Mouse (Mus musculus) liver, adult (tissue): ENCODE data around the gene Ddb2.

Experiments
- GATA4 ChIP-seq: IDR thresholded peaks from 2 replicates; pipeline ENCODE4 v1.6.1; 2014; ENCODE audit warnings: mild to moderate bottlenecking, low read length; ENCODE audit not compliant: insufficient replicate concordance

The Ddb2 gene

DNA sequence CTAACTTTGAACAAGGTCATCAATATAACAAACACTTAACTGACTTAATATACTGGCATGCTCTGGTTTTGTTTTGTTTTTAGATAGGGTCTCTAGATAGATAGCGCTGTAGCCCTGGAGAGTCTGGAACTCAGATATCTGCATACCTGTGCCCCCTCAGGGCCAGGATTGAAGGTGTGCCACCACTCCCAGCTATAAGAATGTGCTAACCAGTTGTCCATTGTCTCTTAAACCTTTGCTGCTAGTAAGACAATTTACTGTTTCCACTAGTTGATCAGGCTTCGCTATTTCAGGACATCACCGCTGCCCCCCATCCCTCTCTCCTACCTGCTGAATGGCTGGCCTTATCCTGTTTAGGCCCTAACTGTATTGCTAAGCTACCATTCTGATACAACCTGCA, 16.3 kb downstream of the Ddb2 start:
- TF ChIP-seq GATA4: no peak

DNA sequence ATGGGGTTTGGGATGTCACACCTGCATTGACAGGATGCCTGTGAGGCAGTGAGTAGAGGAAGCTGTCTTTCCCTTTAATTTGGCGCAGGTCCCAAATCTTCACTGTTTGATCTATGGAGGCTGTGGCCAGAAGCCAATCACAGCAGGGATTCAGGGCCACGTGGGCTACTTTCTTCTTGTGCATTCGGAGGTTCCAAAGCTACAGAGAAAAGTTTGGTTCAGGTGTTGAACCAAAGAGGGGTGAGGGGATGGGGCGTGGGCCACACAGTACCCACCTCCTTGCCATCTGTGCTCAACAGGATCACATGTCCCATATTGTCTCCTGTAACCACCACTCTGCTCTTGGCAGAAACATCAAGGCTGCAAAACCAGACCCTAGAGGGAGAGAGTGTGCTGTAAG, 19.8 kb downstream of the Ddb2 start:
- TF ChIP-seq GATA4: no peak

DNA sequence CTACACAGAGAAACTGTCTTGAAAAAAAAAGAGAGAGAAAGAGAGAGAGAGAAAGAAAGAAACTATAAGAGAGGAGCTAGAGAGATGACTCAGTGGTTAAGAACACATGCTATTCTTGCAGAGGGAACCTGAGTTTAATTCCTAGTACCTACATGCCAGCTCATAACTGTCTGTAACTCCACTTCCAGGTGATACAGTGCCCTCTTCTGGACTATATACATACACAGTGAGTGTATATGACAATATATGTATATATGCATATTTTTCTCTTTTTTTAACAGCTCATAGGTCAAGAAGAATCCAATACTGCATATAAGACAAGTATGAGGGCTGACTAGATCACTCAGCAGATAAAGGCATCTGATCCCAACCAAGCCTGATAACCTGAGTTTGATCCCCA, 23.5 kb downstream of the Ddb2 start:
- TF ChIP-seq GATA4: no peak

DNA sequence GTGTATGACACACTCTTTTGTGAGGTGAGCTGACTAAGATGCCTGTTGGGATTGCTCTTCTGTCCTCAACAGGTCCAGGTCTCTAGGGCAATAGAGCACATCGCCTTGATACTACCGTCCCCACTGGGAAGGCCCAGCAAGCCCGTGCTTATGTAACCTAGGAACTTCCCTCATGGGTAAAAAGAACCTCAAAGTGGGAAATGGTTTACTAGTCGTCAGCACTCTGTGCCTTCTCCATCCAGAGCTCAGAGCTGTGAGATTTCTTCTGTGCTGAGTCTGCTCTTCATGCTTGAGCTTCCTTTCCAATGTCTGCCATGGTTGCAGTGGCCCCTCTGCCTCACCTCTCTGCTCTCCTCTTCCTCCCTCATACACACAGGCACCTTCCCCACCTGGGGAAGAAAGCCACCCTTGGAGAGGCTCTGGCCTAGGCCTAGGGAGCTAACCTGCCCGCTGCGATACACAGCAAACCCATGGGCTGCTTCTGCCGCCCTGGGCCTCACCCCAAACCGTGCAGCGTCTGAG, 30.5 kb downstream of the Ddb2 start:
- TF ChIP-seq GATA4: no peak

- no peak for TF ChIP-seq GATA4
Observed at GRCm38 (mm10) chr2:91202972-91203656, 33.7 kb downstream of the Ddb2 start.

DNA sequence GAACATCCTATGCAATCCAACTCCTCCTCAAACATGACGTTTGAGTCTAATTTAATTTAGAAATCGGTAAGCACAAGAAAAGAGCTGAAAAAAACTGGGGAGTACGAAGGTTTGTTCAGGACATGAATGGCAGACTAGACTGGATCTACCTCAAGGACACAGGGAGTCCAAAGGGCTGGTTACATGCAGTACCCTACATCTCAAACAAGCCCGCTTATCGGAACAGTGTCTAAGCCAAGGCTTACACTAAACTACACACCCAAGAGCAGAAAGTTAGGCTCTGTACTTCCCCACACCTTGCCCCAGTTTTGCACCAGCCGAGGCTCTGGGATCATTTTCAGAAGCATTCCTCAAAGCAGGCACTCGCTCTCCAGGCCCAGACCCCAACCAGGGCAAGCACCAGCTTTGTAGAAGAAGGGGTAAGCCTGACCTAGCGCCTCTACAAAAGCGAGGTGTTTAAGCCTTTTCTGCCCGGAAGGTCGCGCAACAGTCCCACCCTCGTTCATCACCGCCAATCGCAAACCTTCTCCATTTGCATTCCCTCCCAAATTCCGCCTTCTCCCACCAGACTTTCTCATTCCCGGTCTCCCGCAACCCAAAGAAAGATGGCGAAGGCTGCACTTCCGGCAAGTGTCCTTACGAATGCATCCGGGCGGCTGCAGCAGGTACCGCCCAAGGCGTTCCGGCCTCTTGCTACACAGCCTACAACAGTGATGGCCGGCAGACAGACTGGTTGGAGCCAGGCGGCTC, 34.4 kb downstream of the Ddb2 start, which contains the start of the genes Nr1h3 and Acp2:
Nr1h3 (minus strand) TSS at position 613 of the 750 bp plus-strand sequence.
Acp2 (plus strand) TSS at position 664 of the 750 bp plus-strand sequence.
- no peak for TF ChIP-seq GATA4

DNA sequence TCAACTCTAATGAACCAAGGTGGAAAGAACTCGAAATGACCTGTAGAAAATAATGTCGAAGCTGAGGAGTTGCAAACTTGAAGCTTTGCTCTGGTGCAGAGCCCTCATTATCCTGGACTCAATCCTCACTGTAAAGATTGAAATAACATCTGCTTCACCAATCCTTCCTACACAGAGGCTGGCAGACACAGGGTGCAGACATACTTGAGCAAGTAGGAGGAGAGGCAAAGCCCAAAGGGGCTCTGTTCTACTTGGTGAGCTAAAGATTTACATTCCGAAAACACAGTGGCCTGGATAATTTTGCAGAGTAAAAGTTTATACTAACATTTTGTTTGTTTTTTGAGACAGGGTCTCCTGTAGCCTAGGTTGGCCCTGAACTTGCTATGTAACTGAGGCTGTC, 37.9 kb downstream of the Ddb2 start:
- TF ChIP-seq GATA4: no peak

- TF ChIP-seq GATA4: no peak
Observed at GRCm38 (mm10) chr2:91196577-91197001, 40.2 kb downstream of the Ddb2 start.

GRCm38 (mm10) chr2:91194624-91195332, 42.0 kb downstream of the Ddb2 start:
- no peak for TF ChIP-seq GATA4

DNA sequence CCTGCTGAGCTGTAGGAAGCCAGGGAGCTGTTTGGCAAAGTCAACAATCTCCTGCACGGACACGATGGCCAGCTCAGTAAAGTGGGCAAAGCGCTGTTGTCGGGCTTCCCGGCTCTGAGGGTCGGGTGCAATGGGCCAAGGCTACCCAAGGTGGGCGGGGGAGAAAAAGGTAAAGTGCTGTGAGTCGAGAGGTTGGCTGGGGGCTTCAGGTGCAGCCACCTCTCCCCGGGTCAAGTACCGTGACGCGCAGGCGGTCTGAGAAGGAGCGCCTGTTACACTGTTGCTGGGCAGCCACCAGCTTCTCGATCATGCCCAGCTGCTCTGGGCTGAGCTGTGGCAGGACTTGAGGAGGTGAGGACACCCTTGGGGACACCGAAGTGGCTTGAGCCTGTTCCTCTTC, 46.3 kb downstream of the Ddb2 start:
- no peak for TF ChIP-seq GATA4

GRCm38 (mm10) chr2:91187431-91187830, 49.4 kb downstream of the Ddb2 start:
- TF ChIP-seq GATA4: no peak

- TF ChIP-seq GATA4: no peak
Observed at GRCm38 (mm10) chr2:91186208-91186607, 50.6 kb downstream of the Ddb2 start.

DNA sequence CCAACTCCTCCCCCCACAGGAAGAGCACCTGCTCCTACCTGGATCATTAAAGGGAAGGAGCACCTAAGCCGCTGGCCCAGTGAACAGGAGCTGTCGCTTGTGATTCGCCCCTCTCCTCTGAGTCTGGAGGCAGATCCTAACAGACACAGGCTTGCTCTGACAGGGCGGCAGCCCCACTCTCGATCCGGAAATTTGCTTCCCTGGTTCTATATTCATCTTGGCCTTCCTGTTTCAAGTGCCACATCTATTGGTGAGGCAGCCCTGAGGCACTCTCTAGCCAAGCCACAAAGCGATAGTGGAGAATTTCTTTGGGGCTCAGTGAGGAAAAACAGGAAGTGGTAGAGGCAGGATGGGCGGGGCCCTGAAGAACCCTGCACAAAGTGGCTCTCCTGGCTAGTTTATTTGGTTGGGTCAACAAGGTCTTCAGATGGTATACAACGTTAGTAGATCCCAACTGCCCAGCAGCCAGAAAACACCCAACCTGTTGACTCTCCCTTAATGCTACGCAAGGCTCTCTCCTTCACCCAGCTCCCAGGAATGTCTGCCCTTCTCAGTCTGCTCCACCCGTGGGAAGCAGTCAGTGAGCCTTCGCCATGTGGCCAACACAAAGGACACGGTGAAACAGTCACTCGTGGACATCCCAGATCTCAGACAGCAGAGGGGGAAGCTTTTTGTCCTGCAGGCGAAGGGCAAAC, 52.9 kb downstream of the Ddb2 start, which contains the start of gene Madd:
Madd (minus strand) TSS at position 127 of the 695 bp plus-strand sequence.
- TF ChIP-seq GATA4: no peak

DNA sequence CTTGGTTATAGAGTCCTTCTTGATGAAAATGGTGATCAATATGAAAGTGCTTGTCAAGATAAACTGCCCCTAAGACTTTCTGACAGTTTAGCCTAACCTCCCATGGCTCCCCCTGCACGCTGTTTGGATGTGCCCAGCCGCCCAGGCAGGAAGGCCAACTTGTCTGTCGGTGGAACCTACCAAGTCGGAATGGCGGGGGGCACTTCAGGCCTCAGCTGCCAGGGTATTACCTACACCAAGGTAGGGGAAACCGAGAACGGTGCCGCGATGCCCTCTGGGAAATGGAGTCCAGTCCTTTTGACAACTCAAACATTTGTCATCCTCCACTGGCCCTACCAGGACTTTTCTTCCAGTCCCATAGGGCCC, 53.7 kb downstream of the Ddb2 start:
- TF ChIP-seq GATA4: no peak

DNA sequence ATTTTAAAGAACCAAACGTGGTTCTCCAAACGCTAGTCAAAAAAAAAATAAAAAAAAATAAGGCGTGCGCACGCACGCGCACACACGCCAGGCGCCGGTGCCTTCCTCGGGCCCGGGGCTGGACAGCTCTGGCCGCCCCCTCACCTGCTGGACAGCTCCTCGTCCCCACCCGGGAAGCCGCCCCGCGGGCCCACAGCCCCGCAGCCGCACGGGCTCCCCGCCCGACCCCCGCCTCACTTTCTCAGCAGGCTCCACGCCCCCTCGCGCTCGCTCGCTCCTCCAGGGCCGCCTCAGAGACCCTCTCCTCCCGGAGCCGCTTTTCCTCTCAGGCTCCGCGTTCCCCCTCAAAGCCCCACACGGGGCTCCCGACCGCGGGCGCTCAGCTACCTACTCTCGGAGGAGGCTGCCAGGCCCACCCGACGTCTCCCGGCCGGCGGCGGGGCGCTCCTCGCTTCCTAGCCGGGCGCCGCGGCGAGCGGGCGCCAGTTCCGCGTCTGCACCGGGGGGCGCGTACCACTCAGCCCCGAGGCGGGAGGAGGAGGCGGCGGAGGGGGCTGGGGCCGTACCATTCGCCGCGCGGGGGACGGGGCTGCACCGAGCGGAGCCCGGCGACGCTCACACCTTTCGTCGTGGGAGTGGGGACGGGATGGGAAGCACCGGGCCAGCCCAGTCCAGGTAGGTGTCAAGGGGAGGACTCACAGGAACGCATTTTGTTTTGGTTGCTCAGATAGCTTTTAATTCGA, 54.2 kb downstream of the Ddb2 start:
- no peak for TF ChIP-seq GATA4

DNA sequence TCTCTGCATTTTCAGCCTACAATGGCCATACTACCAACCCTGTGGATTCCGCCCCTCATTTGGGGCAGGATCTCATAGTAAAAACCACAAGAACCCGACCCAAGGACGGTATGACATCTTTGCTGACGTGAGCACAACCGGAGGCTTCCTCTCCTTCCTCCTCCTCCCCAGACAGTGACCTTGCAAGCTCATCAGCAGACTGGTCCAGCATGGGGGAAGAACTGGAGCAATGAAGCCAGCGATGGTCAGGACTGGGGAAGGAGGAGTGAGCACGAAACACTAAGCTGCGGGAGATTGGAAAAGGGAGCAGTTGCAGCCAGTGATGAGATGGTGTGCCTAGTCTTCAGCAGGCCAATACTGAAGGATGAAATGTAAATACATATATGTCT, 54.8 kb downstream of the Ddb2 start:
- no peak for TF ChIP-seq GATA4
